Mouse (Mus musculus) ES-E14 (cell line): ENCODE results near the gene Zfp385b. TPM values are rescaled to one million over a fixed set of nuclear protein-coding genes. Genes with fewer than 3 reads are reported as not detected.

Source experiments
- DNase-seq: peaks from one replicate; pipeline ENCODE4 v3.0.0-alpha.2; 2013; ENCODE audit warnings: low read depth, low spot score
- H3K27ac ChIP-seq: 2 replicates; pipeline ENCODE4 v1.5.1; 2012; ENCODE audit warnings: low read depth, mild to moderate bottlenecking, low read length, moderate library complexity, mixed read lengths; ENCODE audit not compliant: poor library complexity, insufficient read depth, severe bottlenecking
- H3K36me3 ChIP-seq: 2 replicates; pipeline ENCODE4 v1.6.1; 2012; ENCODE audit warnings: mild to moderate bottlenecking, low read length, moderate library complexity, mixed read lengths; ENCODE audit not compliant: control insufficient read depth, poor library complexity, insufficient read depth, severe bottlenecking
- H3K4me1 ChIP-seq, 2 experiments: fragments of 150-350 bp in 1 of 2; sonication (generic) in 1 of 2; 2 replicates each; pipeline ENCODE4 v1.6.1; 2012; ENCODE audit warnings: low read length in 2 of 2, mild to moderate bottlenecking in 1 of 2, mixed read lengths in 1 of 2; ENCODE audit not compliant: control insufficient read depth in 2 of 2, insufficient read depth in 2 of 2, poor library complexity in 1 of 2
- H3K4me3 ChIP-seq, 2 experiments: fragments of 150-350 bp in 1 of 2; sonication (generic) in 1 of 2; 2 replicates each; pipeline ENCODE4 v1.5.1; 2012; ENCODE audit warnings: low read length in 2 of 2, low read depth in 1 of 2, mild to moderate bottlenecking in 1 of 2, mixed read lengths in 1 of 2; ENCODE audit not compliant: insufficient read depth in 1 of 2, poor library complexity in 1 of 2, severe bottlenecking in 1 of 2
- H3K9ac ChIP-seq: 2 replicates; pipeline ENCODE4 v1.6.1; 2012; ENCODE audit warnings: low read depth, mild to moderate bottlenecking, low read length, mixed read lengths; ENCODE audit not compliant: poor library complexity, insufficient read depth, severe bottlenecking
- H3K9me3 ChIP-seq: fragments of 150-350 bp; sonication (generic); 2 replicates; pipeline ENCODE4 v1.6.1; 2012; ENCODE audit warnings: low read depth, mild to moderate bottlenecking, low read length; ENCODE audit not compliant: control insufficient read depth, insufficient read depth
- CHD2 ChIP-seq: IDR thresholded peaks from 2 replicates; pipeline ENCODE4 v1.6.1; 2014; ENCODE audit warnings: mild to moderate bottlenecking, low read depth, low read length, inconsistent platforms
- HCFC1 ChIP-seq: IDR thresholded peaks from 2 replicates; pipeline ENCODE4 v1.6.1; 2012; ENCODE audit warnings: low read length, inconsistent platforms, borderline replicate concordance; ENCODE audit not compliant: insufficient read depth
- MAFK ChIP-seq: IDR thresholded peaks from 2 replicates; pipeline ENCODE4 v1.6.1; 2014; ENCODE audit warnings: mild to moderate bottlenecking, low read depth, low read length, inconsistent platforms; ENCODE audit not compliant: insufficient read depth
- ZC3H11A ChIP-seq: IDR thresholded peaks from 2 replicates; pipeline ENCODE4 v1.6.1; 2012; ENCODE audit warnings: low read depth, mild to moderate bottlenecking, inconsistent platforms, low read length, borderline replicate concordance
- ZNF384 ChIP-seq: IDR thresholded peaks from 2 replicates; pipeline ENCODE4 v1.6.1; 2012; ENCODE audit warnings: low read depth, low read length, inconsistent platforms
- in situ Hi-C, 2 experiments: fragments of 600-800 bp; cut with MboI; formaldehyde crosslinking; loops; one replicate each; pipeline ENCODE4 v1.15.1; 2025; ENCODE audit warnings: low sequenced_read_pairs in 2 of 2, inconsistent platforms in 1 of 2; ENCODE audit not compliant: unreplicated experiment in 2 of 2
- total RNA-seq: library from RNA; depleted of rRNA; stranded (reverse); fragments of 300-350 nt; gene quantifications from 2 replicates; pipeline ENCODE4 v1.2.3, GENCODE M21; 2012

The Zfp385b gene
- total RNA-seq, 1 experiment: 0.09 TPM

GRCm38 (mm10) chr2:77477536-77477935 lies 341.9 kb downstream of the Zfp385b start:
- Histone ChIP-seq H3K4me1 (no peaks in the 10 kb centered on the region), H3K36me3 (no peaks in the 10 kb centered on the region), H3K9ac (no peak overlapping the region), H3K27ac (no peak overlapping the region), H3K4me3 (no peak overlapping the region), H3K9me3 (no peaks in the 10 kb centered on the region)
- TF ChIP-seq ZC3H11A: no peak
- no peak for TF ChIP-seq CHD2
- no peak for TF ChIP-seq ZNF384
- TF ChIP-seq MAFK: no peak
- no peak for TF ChIP-seq HCFC1
- DNase-seq: no peak
- in situ Hi-C loops: no loop called here

DNA sequence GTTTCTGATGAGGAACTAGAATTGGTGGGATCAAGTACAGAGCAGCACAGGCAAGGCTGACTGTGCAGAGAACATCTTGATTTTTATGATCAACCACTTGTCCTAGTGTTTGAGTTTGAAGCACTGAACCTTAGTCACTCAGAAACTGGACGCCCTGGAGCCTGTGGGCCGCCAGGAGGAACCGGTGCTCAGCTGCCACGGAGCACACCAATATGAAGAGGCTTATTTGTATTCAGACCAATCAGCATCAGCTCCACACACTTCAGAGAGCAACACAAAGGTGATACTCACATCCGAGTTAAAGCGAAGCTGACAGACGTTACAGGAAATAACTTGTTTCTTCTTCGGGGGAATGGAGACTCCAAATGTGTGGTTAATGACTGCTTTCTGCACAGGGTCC lies 343.0 kb downstream of the Zfp385b start:
- Histone ChIP-seq H3K9ac (no peak overlapping the region), H3K4me3 (no peak overlapping the region), H3K36me3 (no peaks in the 10 kb centered on the region), H3K9me3 (no peaks in the 10 kb centered on the region), H3K4me1 (no peaks in the 10 kb centered on the region), H3K27ac (no peak overlapping the region)
- TF ChIP-seq CHD2 (no peak), ZNF384 (no peak), MAFK (no peak), ZC3H11A (no peak), HCFC1 (no peak)
- in situ Hi-C loops: no loop called here
- DNase-seq: no peak

- in situ Hi-C loops: loop anchor here in 1 of 2 experiments (25.0 kb wide), 1 partner anchor 240 kb away; no protein-coding TSS in a partner anchor
Measured at GRCm38 (mm10) chr2:77472254-77472837, 347.1 kb downstream of the Zfp385b start.

GRCm38 (mm10) chr2:77470716-77471115 lies 348.7 kb downstream of the Zfp385b start:
- no peaks in the 10 kb centered on the region for H3K9me3 ChIP-seq
- in situ Hi-C loops: loop anchor here in 1 of 2 experiments (25.0 kb wide), 1 partner anchor 242 kb away; no protein-coding TSS in a partner anchor
- H3K36me3 ChIP-seq: no peaks in the 10 kb centered on the region
- H3K4me1 ChIP-seq: no peaks in the 10 kb centered on the region
- no peak for TF ChIP-seq ZC3H11A
- no peak for TF ChIP-seq HCFC1
- no peak for TF ChIP-seq ZNF384
- no peak for TF ChIP-seq MAFK
- TF ChIP-seq CHD2: no peak
- no peak overlapping the region for H3K4me3 ChIP-seq
- H3K9ac ChIP-seq: no peak overlapping the region
- no peak overlapping the region for H3K27ac ChIP-seq
- DNase-seq: no peak

More at GRCm38 (mm10) chr2:77472254-77472837, 347.1 kb downstream of the Zfp385b start:
- no peaks in the 10 kb centered on the region for H3K4me1 ChIP-seq
- no peak for DNase-seq
- H3K9me3 ChIP-seq: no peaks in the 10 kb centered on the region
- TF ChIP-seq MAFK (no peak), HCFC1 (no peak), ZC3H11A (no peak), ZNF384 (no peak), CHD2 (no peak)
- H3K9ac ChIP-seq: no peak overlapping the region
- no peak overlapping the region for H3K27ac ChIP-seq
- H3K36me3 ChIP-seq: no peaks in the 10 kb centered on the region
- no peak overlapping the region for H3K4me3 ChIP-seq

GRCm38 (mm10) chr2:77461413-77461812 lies 358.0 kb downstream of the Zfp385b start:
- TF ChIP-seq CHD2 (no peak), ZC3H11A (no peak), MAFK (no peak), HCFC1 (no peak)
- no peaks in the 10 kb centered on the region for H3K36me3 ChIP-seq
- DNase-seq: no peak
- H3K27ac ChIP-seq: no peak overlapping the region
- no peak overlapping the region for H3K9ac ChIP-seq
- no peaks in the 10 kb centered on the region for H3K9me3 ChIP-seq
- H3K4me1 ChIP-seq: no peaks in the 10 kb centered on the region
- H3K4me3 ChIP-seq: no peak overlapping the region
- in situ Hi-C loops: loop anchor here in 1 of 2 experiments (25.0 kb wide), 1 partner anchor 251 kb away; no protein-coding TSS in a partner anchor
